Mouse (Mus musculus): ENCODE data around the gene Gad2.
"Not testable (repeated sequence)": the region's sequence is repeated elsewhere in the genome, so short reads cannot be mapped to it uniquely, and the experiment has no call there.

The Gad2 gene

GRCm38 (mm10) chr2:22621828-22622731 lies at the start of gene Gad2:
TSS of gene Gad2 (plus strand) at chr2:22622205.
- DNase-seq (ENCODE audit: low read depth, low spot score), result peak; percentile 17

GRCm38 (mm10) chr2:22587469-22588169 lies 34.4 kb upstream of the Gad2 start:
- not testable (repeated sequence) for DNase-seq (ENCODE audit: low read depth, low spot score)

- DNase-seq (ENCODE audit: low read depth, low spot score), result not testable (repeated sequence)
These were observed 33.8 kb upstream of the Gad2 start for GRCm38 (mm10) chr2:22588170-22588541.

GRCm38 (mm10) chr2:22588673-22589381 lies 33.2 kb upstream of the Gad2 start:
- not testable (repeated sequence) for DNase-seq (ENCODE audit: low read depth, low spot score)

GRCm38 (mm10) chr2:22589382-22590205 lies 32.4 kb upstream of the Gad2 start:
- DNase-seq (ENCODE audit: low read depth, low spot score), result not testable (repeated sequence)

- DNase-seq (ENCODE audit: low read depth, low spot score), result no peak
These were observed 31.9 kb upstream of the Gad2 start for GRCm38 (mm10) chr2:22590206-22590490.

- no peak for DNase-seq (ENCODE audit: low read depth, low spot score)
These were observed 4.1 kb upstream of the Gad2 start for GRCm38 (mm10) chr2:22617951-22618350.

- DNase-seq (ENCODE audit: low read depth, low spot score), result no peak
These were observed 2.6 kb upstream of the Gad2 start for GRCm38 (mm10) chr2:22619416-22619815.

- no peak for DNase-seq (ENCODE audit: low read depth, low spot score)
These were observed 2.0 kb upstream of the Gad2 start for GRCm38 (mm10) chr2:22620030-22620429.

GRCm38 (mm10) chr2:22620534-22620933 lies 1.5 kb upstream of the Gad2 start:
- DNase-seq (ENCODE audit: low read depth, low spot score), result no peak

- DNase-seq (ENCODE audit: low read depth, low spot score), result no peak
These were observed 802 bp upstream of the Gad2 start for GRCm38 (mm10) chr2:22620978-22621827.

- no peak for DNase-seq (ENCODE audit: low read depth, low spot score)
These were observed 1.4 kb downstream of the Gad2 start for GRCm38 (mm10) chr2:22623111-22624070.

- DNase-seq (ENCODE audit: low read depth, low spot score), result no peak
These were observed 2.4 kb downstream of the Gad2 start for GRCm38 (mm10) chr2:22624188-22624975.

- no peak for DNase-seq (ENCODE audit: low read depth, low spot score)
These were observed 3.3 kb downstream of the Gad2 start for GRCm38 (mm10) chr2:22625096-22625960.

GRCm38 (mm10) chr2:22627147-22627666 lies 5.2 kb downstream of the Gad2 start:
- DNase-seq (ENCODE audit: low read depth, low spot score), result no peak

- no peak for DNase-seq (ENCODE audit: low read depth, low spot score)
These were observed 5.9 kb downstream of the Gad2 start for GRCm38 (mm10) chr2:22627819-22628432.

GRCm38 (mm10) chr2:22634766-22635165 lies 12.8 kb downstream of the Gad2 start:
- DNase-seq (ENCODE audit: low read depth, low spot score), result peak; percentile 41

Measured in CD4-positive helper T cell, adult 2 months (primary cell).